Mouse (Mus musculus): Measurements from ENCODE around the gene Appl2. TPM values are rescaled to one million over a fixed set of nuclear protein-coding genes. Genes with fewer than 3 reads are reported as not detected.

Gene Appl2
- polyA plus RNA-seq, 2 experiments = 49.8 to 67.7 TPM

DNA sequence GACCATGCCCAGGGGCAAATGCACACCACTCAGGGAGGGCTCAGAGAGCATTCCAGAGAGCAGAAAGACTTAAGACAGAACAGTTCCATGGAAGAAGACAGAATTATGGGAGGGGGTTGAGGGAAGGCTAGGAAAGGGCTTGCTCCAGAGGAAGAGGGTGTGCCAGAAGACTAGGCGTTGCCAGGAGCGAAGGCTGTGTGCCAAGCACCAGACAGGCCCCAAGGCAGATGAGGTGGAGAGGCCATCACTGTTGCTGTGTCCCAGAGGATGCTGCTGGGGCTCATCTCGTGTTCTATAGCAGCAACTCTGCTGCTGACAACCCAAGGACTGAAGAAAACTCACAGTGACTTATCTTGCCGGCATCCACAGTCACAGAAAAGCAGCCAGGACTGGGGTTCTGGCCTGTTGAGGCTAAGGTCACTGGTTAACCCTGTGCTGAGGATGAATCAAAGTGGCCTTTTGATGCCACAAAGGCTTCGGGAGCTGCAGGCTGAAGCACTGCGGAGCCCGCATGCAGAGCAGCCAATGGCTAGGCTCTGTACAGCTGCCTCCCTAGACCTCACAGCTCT lies 15.6 kb downstream of the Appl2 start:
- ATAC-seq (ENCODE audit: low FRiP score, low read depth) (no peak), DNase-seq (ENCODE audit: low spot score) (no peak)
- Histone ChIP-seq H3K36me3 (ENCODE audit: control insufficient read depth, insufficient read depth, low read length) (peaks cover 26% of the 10 kb centered on the region), H3K4me1 (ENCODE audit: control insufficient read depth, insufficient read depth, low read length) (no peaks in the 10 kb centered on the region; the same call in 1 of the 2 replicates), H3K27ac (replicated peaks; ENCODE audit: low read depth, low read length) (no peak overlapping the region), H3K9ac (ENCODE audit: low read depth, low read length, severe bottlenecking) (no peak overlapping the region), H3K4me2 (replicated peaks; ENCODE audit: low read depth, low read length, severe bottlenecking) (no peak overlapping the region), H3K9me3 (ENCODE audit: control insufficient read depth, low read length) (no peaks in the 10 kb centered on the region), H3K27me3 (ENCODE audit: control insufficient read depth, insufficient read depth, low read length) (no peaks in the 10 kb centered on the region), H3K4me3 (replicated peaks; ENCODE audit: low read length) (no peak overlapping the region)
- TF ChIP-seq POLR2A (IDR thresholded peaks at IDR 0.05; ENCODE audit: borderline replicate concordance, extremely low read depth, insufficient read depth, insufficient read length) = no peak
- 71% methylated on average over 7 of the region's 7 CpGs for WGBS

DNA sequence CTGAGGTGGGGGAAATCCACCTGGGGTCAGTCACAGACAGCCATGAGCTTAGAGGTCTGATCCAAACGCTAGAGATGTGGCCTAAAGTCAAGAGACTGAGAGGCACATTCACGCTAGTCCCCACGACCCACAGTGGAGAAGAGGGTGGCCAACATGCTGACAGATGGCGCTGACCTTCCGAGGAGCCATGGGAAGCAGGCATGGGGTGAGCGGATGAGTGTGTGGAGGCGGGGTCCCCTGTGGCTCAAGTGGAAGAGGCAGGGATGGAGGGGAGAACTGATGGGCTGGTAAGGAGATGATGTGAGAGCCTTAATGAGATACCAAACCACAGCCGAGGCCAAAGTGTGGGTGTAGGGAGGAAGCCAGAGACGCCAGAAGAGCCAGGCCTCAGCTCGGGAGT lies 16.8 kb downstream of the Appl2 start:
- no peak for TF ChIP-seq POLR2A (IDR thresholded peaks at IDR 0.05; ENCODE audit: borderline replicate concordance, extremely low read depth, insufficient read depth, insufficient read length)
- ATAC-seq (ENCODE audit: low FRiP score, low read depth) (no peak), DNase-seq (ENCODE audit: low spot score) (no peak)
- Histone ChIP-seq H3K27ac (replicated peaks; ENCODE audit: low read depth, low read length) (no peak overlapping the region), H3K9ac (ENCODE audit: low read depth, low read length, severe bottlenecking) (no peak overlapping the region), H3K4me3 (replicated peaks; ENCODE audit: low read length) (no peak overlapping the region), H3K4me1 (ENCODE audit: control insufficient read depth, insufficient read depth, low read length) (no peaks in the 10 kb centered on the region; the same call in 1 of the 2 replicates), H3K9me3 (ENCODE audit: control insufficient read depth, low read length) (no peaks in the 10 kb centered on the region), H3K36me3 (ENCODE audit: control insufficient read depth, insufficient read depth, low read length) (peaks cover 31% of the 10 kb centered on the region), H3K4me2 (replicated peaks; ENCODE audit: low read depth, low read length, severe bottlenecking) (no peak overlapping the region), H3K27me3 (ENCODE audit: control insufficient read depth, insufficient read depth, low read length) (no peaks in the 10 kb centered on the region)
- 87% methylated on average over 10 of the region's 10 CpGs for WGBS

DNA sequence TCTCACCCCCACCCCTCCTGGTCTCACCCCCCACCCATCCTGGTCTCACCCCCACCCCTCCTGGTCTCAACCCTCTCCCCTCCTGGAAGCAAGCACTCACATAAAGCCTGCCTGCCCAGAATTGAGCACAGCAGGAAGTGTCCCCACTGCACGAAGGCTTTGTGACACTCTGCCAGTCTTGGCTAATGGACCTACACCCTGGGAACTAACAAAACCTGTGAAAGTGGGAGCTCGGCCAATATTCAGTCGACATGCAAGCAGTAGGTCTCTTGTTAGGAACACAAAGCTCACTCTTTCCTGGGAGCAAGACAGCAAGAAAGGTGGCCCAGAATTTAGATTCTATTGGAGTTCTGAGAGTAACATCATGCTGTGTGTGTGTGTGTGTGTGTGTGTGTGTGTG lies 17.6 kb downstream of the Appl2 start:
- H3K9ac ChIP-seq (ENCODE audit: low read depth, low read length, severe bottlenecking) = no peak overlapping the region
- no peaks in the 10 kb centered on the region for H3K27me3 ChIP-seq (ENCODE audit: control insufficient read depth, insufficient read depth, low read length)
- peaks cover 33% of the 10 kb centered on the region for H3K36me3 ChIP-seq (ENCODE audit: control insufficient read depth, insufficient read depth, low read length)
- no peak overlapping the region for H3K4me2 ChIP-seq (replicated peaks; ENCODE audit: low read depth, low read length, severe bottlenecking)
- H3K4me1 ChIP-seq (ENCODE audit: control insufficient read depth, insufficient read depth, low read length) = no peaks in the 10 kb centered on the region; the same call in 1 of the 2 replicates
- no peak overlapping the region for H3K27ac ChIP-seq (replicated peaks; ENCODE audit: low read depth, low read length)
- TF ChIP-seq POLR2A (IDR thresholded peaks at IDR 0.05; ENCODE audit: borderline replicate concordance, extremely low read depth, insufficient read depth, insufficient read length) = no peak
- WGBS = 55% methylated on average over 3 of the region's 3 CpGs
- no peak overlapping the region for H3K4me3 ChIP-seq (replicated peaks; ENCODE audit: low read length)
- ATAC-seq (ENCODE audit: low FRiP score, low read depth) (no peak), DNase-seq (ENCODE audit: low spot score) (no peak)
- H3K9me3 ChIP-seq (ENCODE audit: control insufficient read depth, low read length) = no peaks in the 10 kb centered on the region

- H3K9me3 ChIP-seq (ENCODE audit: control insufficient read depth, low read length) = no peaks in the 10 kb centered on the region
- H3K4me2 ChIP-seq (replicated peaks; ENCODE audit: low read depth, low read length, severe bottlenecking) = no peak overlapping the region
- ATAC-seq (ENCODE audit: low FRiP score, low read depth) (no peak), DNase-seq (ENCODE audit: low spot score) (no peak)
- peaks cover 33% of the 10 kb centered on the region for H3K36me3 ChIP-seq (ENCODE audit: control insufficient read depth, insufficient read depth, low read length)
- H3K27ac ChIP-seq (replicated peaks; ENCODE audit: low read depth, low read length) = no peak overlapping the region
- no peak overlapping the region for H3K4me3 ChIP-seq (replicated peaks; ENCODE audit: low read length)
- H3K27me3 ChIP-seq (ENCODE audit: control insufficient read depth, insufficient read depth, low read length) = no peaks in the 10 kb centered on the region
- no peaks in the 10 kb centered on the region; the same call in 1 of the 2 replicates for H3K4me1 ChIP-seq (ENCODE audit: control insufficient read depth, insufficient read depth, low read length)
- 93% methylated on average over 5 of the region's 5 CpGs for WGBS
- TF ChIP-seq POLR2A (IDR thresholded peaks at IDR 0.05; ENCODE audit: borderline replicate concordance, extremely low read depth, insufficient read depth, insufficient read length) = no peak
- H3K9ac ChIP-seq (ENCODE audit: low read depth, low read length, severe bottlenecking) = no peak overlapping the region
Observed at GRCm38 (mm10) chr10:83629878-83630277, 18.7 kb downstream of the Appl2 start.

GRCm38 (mm10) chr10:83629190-83629781 lies 19.3 kb downstream of the Appl2 start:
- H3K27me3 ChIP-seq (ENCODE audit: control insufficient read depth, insufficient read depth, low read length) = no peaks in the 10 kb centered on the region
- WGBS = 83% methylated on average over 12 of the region's 12 CpGs
- H3K4me2 ChIP-seq (replicated peaks; ENCODE audit: low read depth, low read length, severe bottlenecking) = no peak overlapping the region
- H3K36me3 ChIP-seq (ENCODE audit: control insufficient read depth, insufficient read depth, low read length) = peaks cover 37% of the 10 kb centered on the region
- no peak overlapping the region for H3K9ac ChIP-seq (ENCODE audit: low read depth, low read length, severe bottlenecking)
- H3K4me1 ChIP-seq (ENCODE audit: control insufficient read depth, insufficient read depth, low read length) = no peaks in the 10 kb centered on the region; the same call in 1 of the 2 replicates
- H3K27ac ChIP-seq (replicated peaks; ENCODE audit: low read depth, low read length) = no peak overlapping the region
- no peak overlapping the region for H3K4me3 ChIP-seq (replicated peaks; ENCODE audit: low read length)
- no peaks in the 10 kb centered on the region for H3K9me3 ChIP-seq (ENCODE audit: control insufficient read depth, low read length)
- ATAC-seq (ENCODE audit: low FRiP score, low read depth) (no peak), DNase-seq (ENCODE audit: low spot score) (no peak)
- no peak for TF ChIP-seq POLR2A (IDR thresholded peaks at IDR 0.05; ENCODE audit: borderline replicate concordance, extremely low read depth, insufficient read depth, insufficient read length)

All from limb, embryonic 14.5 days (tissue).